Mouse (Mus musculus) natural killer cell, adult 2 months (primary cell): ENCODE data around the gene Smad3.

Experiments used
- DNase-seq, 2 experiments: peaks; one replicate each; pipeline ENCODE4 v3.0.0; 2022; ENCODE audit warnings: low spot score in 2 of 2

Gene Smad3

DNA sequence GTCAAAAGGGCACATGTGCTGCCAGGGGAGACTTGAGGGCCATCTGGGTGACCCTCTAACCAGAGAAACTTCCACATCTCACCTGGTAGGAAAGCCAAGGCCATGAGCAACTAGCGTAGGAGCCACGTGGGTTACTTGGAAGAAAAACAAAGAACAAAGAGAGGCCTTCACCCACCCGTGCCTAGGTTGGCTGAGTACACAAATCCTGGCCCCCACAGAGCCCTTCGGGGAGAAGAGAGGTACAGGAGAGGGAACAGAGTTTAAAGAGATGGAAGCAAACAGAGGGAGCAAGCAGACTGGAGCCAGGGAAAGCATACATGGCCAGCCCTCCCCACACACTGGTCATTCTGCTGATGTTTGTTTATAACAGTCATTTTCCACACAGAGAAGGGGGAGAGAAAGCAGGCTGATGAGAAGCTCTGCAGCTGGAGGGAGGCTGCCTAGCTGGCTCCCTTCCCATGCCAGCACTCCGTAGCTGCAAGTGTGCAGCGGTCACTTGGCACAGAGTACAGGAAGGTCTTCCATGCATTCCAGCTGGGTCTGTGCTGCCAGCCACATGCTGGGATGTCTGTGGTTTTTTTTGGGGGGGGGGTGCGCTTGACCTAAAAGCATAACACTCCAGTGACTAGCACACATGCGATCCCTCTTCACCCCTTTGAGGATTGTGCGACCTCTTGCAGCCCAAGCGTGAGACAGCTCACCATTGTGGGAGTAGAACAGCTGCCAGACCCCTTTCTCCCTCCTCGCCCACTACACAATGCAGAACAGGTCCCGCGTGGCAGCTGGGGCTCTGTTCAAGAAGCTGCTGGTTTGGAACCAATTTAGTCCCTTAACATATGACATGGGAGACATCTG lies 92.8 kb downstream of the Smad3 start:
- DNase-seq = no peak

DNA sequence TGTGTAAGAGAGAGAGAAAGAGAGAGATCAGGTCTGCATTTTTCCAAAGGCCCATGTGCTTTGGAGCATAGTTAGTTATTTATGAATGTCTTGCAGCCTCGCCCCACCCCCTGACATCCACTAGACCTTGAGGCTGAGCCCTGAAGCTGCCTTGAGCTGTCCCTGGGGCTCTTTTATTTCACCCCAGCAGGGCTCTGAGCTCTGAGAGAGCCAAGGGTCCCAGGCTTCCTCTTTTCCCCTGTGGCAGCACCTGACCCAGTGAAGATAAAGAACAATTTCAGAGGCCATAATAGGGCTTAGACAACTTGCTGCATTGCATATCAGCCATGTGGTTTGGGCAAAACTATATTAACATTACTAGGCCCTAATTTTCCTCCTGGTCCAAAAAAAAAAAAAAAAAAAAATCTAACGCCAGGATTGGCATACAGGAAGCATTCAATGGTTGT lies 93.5 kb downstream of the Smad3 start:
- DNase-seq = no peak

DNA sequence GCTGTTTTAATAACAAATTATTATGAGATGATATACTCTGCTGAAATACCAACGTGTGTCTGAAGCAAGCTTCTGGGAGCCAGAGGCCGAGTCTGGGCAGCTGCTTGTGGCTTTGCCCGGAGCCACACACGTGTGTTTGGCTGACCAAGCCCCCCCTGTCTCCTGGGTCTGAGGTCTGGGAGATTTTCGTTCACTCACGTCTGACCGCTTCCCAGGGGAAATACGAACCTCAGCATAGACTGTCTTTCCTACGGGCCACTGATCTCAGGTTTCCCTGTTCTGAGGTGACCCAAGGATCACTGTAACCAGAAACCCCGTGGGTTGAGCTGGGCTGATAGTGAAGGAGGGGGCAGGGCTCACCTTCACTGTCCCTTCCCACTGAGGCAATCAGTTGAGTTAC lies 94.6 kb downstream of the Smad3 start:
- DNase-seq = no peak

DNA sequence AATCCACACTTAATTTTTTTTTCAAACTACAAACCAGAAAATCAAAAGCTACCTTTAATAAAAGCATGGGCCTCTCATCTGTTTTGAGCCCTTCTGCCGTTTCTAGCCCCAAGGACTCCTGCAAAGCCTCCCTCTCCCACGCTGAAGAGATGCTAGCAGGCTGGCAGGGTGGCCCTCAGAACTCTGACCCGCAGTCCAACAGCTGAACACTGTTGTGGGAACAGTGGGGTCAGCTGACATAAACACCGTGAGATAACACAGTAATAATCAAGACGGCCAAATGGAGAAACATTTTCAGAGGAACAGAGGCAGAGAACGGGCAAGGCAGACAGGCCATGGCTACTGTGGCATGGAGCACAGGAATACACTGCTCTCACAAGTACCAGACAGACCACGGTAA lies 95.0 kb downstream of the Smad3 start:
- DNase-seq = no peak

DNA sequence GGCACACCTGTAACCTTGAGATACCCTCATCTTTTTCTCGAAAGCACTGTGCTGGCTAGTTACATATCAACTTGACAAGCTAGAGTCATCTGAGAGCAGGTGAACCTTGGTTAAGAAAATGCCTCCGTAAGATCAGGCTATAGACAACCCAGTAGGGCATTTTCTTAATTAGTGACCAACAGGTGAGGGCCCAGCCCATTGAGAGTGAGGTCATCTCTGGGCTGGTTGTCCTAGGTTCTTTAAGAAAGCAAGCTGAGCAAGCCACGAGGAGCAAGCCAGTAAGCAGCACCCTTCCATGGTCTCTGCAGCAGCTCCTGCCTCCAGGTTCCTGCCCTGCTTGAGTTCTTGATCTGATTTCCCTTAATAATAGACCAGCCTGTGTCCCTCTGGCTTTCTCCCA lies 97.1 kb downstream of the Smad3 start:
- no peak for DNase-seq

DNA sequence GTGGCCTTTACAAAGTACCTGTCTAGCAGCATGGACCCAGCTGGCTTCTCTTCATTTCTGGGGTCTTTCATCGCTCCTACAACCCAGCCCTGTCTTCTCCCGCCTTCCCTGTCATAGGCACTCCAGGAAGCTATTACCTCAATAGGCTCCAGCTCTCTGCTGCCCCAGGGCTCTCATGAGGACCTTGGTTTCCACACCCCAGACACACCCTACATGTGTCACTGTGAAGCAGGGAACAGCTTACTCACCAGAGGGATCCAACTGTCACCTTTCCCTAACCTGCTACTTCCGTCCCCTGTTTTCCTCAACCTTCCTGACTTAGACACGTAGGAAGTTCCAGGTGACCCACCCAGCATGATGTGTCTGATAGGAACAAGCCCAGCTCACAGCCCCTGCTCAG lies 97.7 kb downstream of the Smad3 start:
- DNase-seq = no peak

DNA sequence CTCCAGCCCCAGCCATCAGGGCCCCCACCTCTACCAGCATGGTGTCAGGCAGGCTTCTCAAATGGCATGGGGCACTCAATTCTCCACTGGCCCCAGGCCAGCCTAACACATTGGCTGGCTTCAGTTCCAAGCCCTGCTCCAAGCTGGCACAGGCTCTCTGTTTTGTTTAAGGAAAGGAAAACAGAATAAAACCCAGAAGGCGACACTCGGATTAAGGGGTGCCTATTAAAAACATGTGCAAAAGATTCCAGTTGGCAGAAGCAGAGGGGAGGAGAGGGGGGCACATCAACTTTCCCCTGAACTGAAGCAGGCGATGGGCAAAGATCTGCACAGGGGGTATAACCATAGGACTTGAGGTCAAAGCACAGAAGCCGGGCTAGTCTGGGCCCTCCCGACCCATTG lies 98.8 kb downstream of the Smad3 start:
- no peak for DNase-seq

DNA sequence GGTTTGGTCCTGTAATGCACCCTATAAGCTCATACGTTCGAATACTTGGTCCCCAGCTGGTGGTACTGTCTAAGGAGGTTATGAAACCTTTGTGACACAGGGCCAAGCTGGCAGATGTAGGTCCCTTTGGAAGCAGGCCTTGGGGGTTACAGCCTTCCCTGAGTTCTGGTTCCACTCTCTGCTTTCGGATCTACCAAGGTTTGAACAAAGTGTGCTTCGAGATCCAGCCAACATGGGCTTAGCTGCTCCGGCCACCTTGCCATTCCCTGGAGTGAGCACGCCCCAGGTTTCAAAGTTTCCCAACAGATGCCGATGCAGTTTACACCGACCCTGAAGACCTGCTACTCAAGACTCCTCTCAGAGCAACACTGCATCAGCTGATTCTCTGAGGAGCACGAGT lies 99.4 kb downstream of the Smad3 start:
- DNase-seq = no peak

DNA sequence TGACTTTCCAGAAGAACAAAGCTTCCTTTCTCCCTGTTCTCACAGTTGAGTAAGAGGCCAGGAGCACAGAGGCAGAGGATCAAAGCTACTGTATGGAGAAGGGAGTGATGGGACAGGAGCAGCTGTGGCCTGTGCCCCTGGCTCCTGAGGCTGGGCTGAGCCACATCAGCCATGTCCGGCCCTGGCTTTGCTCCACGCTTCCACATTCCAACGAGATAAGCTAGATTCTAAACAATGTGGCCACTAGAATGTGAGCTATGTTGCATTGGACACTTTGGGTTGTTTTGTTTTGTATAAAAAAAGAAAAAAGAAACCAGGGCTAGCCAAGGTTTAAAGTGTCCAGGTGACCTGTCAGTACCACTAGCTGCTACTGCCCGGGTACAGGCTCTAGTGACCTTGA lies 100.6 kb downstream of the Smad3 start:
- no peak for DNase-seq

DNA sequence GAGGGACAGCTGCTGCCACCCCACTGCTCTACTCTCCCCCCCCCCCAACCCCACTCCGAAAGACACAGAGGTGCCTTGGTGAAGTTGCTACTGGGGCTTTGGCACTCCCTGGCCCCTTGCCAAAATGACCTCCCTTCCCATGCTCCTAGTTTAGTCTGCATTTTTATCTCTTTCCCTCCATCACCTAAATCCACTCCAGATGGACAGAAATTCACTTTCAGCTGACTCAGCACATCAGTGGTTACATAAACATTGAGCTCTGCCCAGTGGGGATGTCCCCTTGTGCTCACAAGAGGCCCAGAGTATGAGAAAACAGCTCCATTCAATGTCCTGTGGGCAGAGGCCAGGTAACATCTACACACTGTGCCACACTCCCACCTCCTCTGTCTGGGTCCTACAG lies 102.7 kb downstream of the Smad3 start:
- no peak for DNase-seq

DNA sequence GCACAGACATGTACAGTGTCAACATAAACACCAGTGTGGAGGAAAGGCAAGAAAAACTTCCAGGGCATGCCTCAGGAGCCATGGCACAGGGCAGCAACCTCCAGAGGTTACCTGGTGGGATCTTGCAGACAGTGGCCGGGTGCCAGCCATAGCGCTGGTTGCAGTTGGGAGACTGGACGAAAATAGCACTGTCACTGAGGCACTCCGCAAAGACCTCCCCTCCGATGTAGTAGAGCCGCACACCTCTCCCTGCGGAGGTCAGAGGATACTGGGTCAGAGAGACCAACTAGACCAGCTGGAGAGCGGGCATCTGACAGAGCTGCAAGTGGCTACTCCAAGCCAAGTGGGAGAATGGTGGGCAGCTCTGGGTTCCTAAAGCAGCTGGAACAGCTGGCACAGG lies 103.2 kb downstream of the Smad3 start:
- no peak for DNase-seq

DNA sequence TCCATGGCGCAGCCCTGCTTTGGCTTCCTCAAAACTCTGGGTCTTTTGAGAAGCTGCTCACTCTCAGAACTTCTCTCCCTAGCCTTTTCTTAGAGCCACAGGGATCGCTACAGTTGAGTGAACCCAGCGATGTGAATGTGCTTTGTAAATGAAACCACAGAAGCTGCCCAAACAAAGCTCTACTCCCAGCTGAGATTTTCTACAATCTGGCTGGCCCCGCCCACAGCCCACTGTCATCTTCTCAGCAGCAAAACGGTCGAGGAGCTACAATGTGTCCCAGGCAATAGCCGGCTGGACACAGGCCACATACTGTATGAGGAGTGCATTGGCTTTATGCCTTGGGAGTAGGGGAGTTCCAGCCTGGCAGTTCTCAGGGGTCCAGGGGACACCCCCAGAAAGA lies 104.1 kb downstream of the Smad3 start:
- DNase-seq = no peak

DNA sequence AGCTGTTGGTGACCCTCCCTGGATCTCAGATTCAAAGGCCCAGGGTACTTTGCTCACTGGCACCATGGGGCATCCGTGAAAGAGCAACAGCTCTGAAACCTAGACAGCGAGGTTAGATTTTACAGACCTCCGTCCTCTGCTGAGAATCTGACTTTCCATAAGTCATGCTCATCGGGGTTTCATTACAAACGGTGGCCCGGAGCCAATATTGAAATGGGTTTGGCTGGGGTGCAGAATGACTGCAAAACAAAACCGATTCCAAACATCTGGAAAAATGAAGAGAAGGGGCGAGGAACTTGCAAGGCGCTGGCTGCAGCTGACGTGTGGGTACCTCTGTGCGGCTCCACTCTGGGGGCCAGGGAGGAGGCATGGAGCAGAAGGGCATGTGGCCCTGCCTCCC lies 106.2 kb downstream of the Smad3 start:
- DNase-seq = no peak

DNA sequence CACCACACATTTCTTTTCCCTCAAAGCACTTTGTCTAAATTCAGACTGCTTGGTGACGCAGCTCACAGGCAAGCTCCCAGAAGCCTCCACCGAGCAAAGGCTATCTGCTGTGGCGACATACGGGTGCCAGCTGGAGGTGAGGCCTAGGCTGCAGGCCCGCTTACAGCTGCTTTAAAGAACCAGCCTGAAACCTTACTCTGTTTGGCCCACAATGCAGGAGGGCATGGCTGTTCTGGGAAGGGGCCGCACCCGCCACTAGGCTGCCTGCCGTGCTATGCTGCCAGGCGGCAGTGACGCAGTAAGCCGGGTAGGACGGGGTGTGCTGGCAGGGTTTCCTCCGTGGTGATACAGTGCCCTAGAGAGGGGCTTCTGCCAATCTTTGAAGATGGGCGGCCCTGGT lies 106.9 kb downstream of the Smad3 start:
- DNase-seq = no peak

DNA sequence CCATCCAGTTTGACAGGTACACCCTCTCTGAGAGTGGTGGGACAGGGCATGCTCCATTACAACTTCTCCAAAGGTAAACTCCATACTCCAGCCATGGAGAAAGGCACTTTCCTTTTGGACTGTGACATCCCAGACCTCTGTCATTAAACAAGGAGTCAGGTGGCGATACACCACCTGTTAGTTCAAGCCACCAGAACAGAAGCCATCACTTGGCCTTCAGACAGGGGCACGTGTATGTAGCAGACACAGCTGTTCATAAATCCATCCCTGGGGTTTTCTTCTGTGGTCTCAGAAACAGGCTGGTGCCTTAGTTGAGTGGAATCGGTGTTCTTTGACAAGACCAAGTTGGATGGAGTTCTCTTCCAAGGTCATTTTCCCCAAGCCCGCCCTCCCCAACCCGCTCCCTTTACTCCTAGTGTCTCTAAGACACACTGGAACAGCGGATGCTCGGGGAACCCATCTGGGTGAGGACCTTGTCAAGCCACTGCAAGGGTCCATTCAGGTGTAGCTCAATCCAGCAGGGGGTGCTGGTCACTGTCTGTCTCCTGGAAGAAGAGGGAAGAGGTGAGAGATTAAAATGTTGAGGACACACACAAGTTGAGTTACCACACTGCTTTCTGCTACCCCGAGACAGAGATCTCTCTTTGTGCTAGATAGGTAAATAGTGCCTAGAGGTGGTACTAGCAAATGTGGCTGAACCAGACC lies 107.8 kb downstream of the Smad3 start:
- DNase-seq = peak in 1 of 2 experiments; percentile 36

DNA sequence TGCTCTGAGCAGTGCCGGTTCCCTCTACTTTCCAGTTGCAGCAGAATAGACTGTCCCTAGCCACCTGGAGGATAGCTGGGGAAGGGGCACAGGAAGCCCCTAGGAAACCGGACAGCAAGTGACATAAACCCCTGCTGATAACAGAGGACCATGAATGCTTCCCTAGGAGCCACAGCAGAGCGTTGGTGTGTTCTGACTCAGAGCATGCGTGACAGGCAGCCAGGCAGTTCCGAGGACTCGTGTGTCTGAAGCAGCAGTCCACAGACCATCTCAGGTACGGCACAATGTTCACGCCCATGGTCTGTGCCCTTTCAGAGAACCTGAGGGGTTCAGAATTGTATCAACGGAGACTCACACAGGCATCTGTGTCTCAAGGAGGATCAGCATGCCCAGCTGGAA lies 109.3 kb downstream of the Smad3 start:
- DNase-seq = no peak

DNA sequence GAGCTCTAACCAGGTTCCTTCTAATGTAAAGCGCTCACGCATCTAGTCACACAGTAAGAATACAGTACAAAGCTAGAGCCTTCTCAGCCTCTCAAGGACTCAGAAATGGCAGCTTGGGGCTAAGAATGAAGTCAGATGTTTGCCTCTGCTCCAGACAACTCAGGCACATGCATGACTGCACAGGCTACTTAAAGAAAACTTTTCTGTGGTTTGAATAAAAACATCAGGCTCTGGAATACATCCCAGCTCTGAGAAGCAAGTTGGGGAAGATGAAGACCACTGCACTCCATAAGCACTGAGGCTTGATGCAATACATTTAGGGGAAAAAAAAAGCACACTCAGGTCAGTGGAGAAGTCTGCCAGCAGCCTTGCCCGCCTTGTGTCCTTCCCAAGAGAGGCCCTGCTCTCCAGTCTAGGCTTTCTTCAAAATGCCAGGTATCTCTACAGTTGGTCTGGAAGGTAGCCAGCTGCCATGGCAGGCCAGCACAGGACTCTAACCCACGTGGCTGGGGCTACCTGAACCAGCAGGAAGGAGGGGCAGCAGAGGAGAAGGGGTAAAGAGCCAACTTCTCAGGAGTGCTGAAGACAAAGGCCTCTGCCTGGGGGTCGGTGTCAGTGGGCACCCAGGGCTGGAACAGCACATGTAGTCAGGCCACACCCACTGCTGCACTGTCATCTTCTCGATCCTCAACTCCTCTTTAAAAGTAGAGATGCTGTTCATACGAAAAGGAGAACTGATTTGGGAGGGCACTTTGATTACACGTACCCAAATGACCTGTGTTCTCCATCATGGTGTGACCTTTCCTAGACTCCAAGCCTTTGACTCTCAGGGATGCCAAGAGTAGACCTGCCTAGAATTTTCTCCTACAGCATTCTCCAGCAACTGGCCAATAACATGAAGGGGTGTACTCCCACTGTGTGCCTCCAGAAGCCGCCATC lies 109.9 kb downstream of the Smad3 start:
- DNase-seq = no peak

DNA sequence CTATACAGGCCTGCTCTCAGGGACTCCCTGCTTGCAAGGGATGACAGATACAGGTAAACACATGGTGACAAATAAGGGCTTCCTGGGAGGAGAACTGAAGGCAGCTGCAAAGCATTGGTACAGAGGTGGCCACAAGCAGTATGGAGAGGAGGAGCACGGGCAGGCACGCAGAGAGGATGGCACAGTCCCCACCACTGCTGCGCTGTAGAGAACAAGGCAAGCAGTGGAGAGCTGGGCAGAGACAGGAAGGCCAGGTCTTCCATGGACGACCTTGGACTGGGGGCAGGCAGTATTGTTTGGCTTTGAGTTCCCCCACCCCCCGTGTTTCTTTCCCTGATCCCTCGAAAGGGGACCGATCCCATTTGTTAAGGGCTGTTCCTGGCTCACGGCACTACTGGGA lies 112.7 kb downstream of the Smad3 start:
- no peak for DNase-seq

DNA sequence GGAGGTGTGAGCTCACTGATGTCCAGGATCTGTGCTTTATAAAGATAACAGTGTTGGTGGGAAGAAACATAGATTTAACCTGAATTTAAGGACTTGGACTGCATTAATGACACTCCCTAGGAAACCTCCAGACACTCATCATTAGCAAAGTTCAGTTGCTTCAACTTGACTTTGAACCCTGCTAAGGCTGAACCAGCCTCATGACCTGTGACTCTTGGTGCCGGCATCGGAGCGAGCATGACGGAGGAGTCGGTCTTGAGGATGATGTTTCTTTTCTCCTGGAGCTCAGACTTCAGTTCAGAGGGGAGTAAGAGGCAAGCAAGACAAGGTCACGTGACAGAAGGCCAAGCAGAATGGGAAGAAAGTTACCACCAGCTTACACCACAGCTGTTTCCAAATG lies 113.8 kb downstream of the Smad3 start:
- no peak for DNase-seq

DNA sequence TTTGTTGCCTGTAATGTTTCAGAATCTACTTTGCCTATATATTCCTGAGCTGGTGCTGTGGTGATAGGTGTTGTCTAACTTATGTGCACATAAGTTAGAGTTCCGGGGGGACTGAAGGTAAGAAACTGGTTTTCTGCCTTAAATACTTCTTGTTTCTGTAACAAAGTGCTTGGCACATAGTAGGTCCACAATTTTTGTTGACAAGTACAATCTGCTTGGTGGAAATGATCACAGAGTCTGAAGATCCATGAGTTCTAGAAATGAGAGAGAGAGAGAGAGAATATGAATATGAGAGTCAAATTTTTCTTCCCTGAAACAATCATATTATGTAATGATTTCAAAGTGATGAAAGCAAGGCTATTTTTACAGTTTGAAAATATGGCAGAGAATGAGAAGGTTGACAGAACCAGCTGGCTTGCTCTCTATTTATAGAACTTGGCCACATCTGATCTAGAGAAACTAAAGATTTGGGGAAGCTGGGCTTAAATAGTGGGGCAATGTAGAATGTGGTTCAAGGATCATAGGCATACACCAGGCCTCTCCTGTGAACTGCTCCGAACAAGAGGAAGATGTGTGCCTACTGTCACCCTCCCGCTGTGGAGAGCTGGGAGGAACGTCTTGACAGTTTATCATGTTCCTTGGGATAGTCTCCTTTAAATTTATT lies 115.7 kb downstream of the Smad3 start:
- no peak for DNase-seq

DNA sequence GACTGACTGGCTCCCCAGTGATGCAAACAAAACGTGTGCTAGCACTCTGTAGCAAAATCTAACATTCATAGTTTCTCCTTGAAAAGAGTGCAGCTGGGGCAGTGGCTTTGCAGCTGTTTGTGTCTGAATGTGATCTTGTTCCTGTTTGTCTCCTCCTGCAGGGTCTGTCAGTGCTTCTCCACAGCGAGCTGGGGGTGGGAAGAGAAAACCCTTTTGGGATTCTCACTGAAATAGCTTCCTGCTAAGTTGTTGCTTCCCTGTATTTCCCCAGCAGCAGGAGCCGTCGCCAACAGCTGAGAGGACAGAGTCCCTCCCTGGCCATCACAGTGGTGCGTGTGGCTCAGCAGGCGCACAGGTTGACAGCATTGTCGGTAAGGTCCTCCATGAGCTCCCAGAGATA lies 121.7 kb downstream of the Smad3 start:
- DNase-seq = no peak

DNA sequence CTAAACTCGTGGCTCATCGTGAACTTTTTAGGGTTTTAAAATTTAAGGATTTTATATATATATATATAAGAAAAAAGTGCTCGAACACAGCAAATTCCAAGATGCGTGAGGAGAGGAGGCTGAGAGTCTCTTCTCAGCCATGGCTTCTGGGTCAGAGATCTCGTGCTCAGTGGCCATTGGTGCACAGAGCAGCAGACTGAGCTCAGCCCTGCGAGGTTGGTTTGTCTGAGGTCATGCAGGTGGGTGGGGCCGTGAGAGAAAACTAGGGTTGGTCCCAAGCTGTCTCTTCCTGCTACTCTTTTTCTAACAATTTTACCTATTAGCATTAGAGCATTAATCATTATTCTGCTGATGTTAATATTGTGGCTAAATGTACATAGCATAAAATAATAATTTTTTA lies 124.5 kb downstream of the Smad3 start:
- DNase-seq = no peak
